Mouse (Mus musculus) E14TG2a.4 (cell line): ENCODE measurements around the gene Fam129b.
"Not testable (repeated sequence)": the region's sequence is repeated elsewhere in the genome, so short reads cannot be mapped to it uniquely, and the experiment has no call there.

Experiments
- H3K27me3 ChIP-seq: 2 replicates; pipeline ENCODE4 v1.6.1; 2014; ENCODE audit warnings: low read length, control low read depth; ENCODE audit not compliant: insufficient read depth
- H3K36me3 ChIP-seq: 2 replicates; pipeline ENCODE4 v1.6.1; 2014; ENCODE audit warnings: low read length, control low read depth; ENCODE audit not compliant: insufficient read depth
- H3K4me1 ChIP-seq: replicated peaks from 2 replicates; pipeline ENCODE4 v1.6.1; 2014; ENCODE audit warnings: low read depth, low read length, control low read depth
- H3K4me3 ChIP-seq: replicated peaks from 2 replicates; pipeline ENCODE4 v1.5.1; 2014; ENCODE audit warnings: mild to moderate bottlenecking, low read length
- H3K9me3 ChIP-seq: 2 replicates; pipeline ENCODE4 v1.6.1; 2014; ENCODE audit warnings: low read length, control low read depth
- CTCF ChIP-seq: conservative IDR thresholded peaks from 2 replicates; pipeline ENCODE4 v1.5.1; 2014; ENCODE audit warnings: low read length
- NANOG ChIP-seq: IDR thresholded peaks from 2 replicates; pipeline ENCODE4 v1.6.1; 2014; ENCODE audit warnings: borderline replicate concordance, low read length, mixed read lengths
- POU5F1 ChIP-seq: IDR thresholded peaks from 2 replicates; pipeline ENCODE4 v1.6.1; 2014; ENCODE audit warnings: low read length, borderline replicate concordance

The Fam129b gene

DNA sequence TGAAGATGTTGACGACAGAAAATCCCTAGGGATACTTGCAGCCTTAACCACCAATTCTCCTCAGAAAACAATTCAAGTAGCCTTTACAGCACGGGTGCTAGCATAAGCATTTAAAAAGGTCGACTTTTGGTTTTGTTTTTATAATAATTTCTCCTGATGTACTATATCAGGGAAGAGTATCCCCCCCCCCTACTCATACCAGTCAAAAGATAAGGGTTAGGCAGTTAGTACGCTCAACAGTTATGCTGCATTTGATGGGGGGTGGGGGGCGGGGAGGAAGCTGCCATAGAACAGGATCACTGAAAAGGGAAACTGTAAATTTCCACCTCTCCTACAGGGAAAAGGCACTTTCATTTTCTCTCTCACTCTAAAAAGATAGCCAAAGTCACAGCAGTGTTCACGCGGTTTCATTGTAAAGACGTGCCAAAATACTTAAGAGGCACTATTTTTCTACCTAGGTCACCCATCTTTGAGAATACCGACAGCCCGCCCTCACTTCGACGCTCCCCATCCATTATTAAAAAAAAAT, 30.3 kb upstream of the Fam129b start:
- TF ChIP-seq POU5F1 (no peak), CTCF (no peak), NANOG (no peak)
- Histone ChIP-seq H3K4me1 (peaks cover 35% of the 10 kb centered on the region), H3K36me3 (no peaks in the 10 kb centered on the region), H3K27me3 (peaks cover 20% of the 10 kb centered on the region), H3K9me3 (no peaks in the 10 kb centered on the region), H3K4me3 (peak overlapping the region; percentile 92)

DNA sequence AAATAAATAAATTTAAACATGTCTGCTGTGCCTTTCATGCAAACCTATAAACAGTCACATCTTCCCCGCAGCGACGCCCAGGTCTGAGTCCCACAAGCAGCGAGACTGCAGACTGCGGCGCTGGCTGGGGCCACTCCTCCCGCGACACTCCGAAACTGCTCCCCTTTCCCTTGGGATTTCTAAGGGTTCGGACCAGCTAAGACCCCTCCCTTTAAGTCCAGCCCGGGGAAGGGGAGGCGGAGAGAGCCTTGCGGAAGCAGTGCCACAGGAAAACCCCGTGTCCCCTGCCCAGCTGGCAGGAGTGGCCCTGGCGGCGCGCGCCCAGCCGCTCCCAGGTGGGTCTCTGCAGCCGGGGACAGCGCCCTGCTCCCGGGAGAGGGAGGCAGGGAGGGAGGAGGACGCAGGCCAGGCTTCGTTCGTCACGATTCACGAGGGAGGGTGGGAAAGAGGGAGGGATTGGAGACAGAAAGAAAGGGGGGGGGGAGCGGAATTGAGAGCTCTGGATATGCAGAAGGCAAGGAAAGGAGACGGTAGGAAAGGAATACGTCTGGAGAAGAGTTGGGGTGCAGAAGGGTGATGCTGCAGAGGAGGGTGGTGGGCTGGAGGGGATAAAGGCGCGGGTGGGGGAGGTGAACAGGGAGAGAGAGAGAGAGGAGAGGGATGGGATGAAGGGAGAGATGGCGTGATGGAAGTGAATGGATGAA, 29.7 kb upstream of the Fam129b start:
- TF ChIP-seq CTCF = no peak
- no peak for TF ChIP-seq POU5F1
- no peak for TF ChIP-seq NANOG
- peaks cover 25% of the 10 kb centered on the region for H3K27me3 ChIP-seq
- peaks cover 31% of the 10 kb centered on the region for H3K4me1 ChIP-seq
- no peaks in the 10 kb centered on the region for H3K9me3 ChIP-seq
- peak overlapping the region; percentile 92 for H3K4me3 ChIP-seq
- H3K36me3 ChIP-seq = no peaks in the 10 kb centered on the region

DNA sequence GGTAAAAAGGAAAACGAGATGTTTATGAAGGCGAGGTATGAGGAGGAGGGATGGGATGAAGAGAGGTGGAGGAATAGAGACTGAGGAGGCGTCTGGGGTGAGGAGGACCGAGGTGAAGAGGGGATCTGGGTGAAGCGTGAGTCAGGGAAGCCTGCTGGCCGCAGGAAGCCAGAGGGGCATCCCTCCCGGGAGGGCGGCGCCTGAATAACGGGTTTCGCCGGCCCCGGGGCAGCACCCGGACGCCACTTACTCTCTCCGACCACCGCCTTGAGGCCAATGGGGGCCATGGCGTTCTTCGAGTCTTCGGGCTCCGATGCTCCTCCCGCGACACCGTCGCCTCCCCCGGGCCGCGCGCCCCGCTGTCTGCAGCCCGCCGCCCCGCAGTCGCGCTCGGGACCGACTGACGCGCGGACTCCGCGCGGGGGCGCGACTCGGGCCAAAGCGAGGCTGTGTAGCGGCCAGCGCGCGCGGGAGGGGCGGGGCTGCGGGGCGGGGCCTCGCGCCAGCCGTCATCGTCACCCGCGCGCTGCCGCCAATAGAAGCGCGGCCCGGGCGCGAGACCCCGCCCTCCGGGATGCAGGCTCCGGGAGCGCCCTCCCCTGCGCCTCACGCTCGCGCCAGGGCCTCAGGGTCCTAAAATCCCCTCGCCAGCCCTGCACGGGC, 29.0 kb upstream of the Fam129b start, which contains the start of gene Stxbp1:
Gene Stxbp1, minus strand, starts transcription at position 441 of the 663 bp plus-strand sequence.
- H3K9me3 ChIP-seq = no peaks in the 10 kb centered on the region
- TF ChIP-seq CTCF = no peak
- TF ChIP-seq NANOG = no peak
- TF ChIP-seq POU5F1 = no peak
- peaks cover 36% of the 10 kb centered on the region for H3K4me1 ChIP-seq
- H3K27me3 ChIP-seq = peaks cover 32% of the 10 kb centered on the region
- no peaks in the 10 kb centered on the region for H3K36me3 ChIP-seq
- H3K4me3 ChIP-seq = peak within 1 kb of the TSS; percentile 92

DNA sequence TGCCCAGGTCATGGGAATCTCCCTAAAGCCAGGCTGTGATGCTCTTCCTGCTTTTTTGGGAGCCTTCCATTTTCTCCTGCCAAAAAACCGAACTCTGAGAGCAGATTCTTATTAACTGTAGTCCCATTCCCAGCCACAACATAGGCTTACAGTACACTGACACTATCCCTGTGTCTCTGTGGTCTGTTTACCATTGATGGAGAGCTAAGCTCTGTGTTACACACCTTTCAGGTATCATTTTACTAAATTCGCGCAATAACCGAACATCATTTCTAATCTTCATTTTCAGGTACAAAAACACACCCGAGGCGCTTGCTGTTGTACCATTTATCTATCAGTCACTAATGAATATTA, 28.5 kb upstream of the Fam129b start:
- Histone ChIP-seq H3K27me3 (peaks cover 33% of the 10 kb centered on the region), H3K36me3 (no peaks in the 10 kb centered on the region), H3K4me3 (peak overlapping the region; percentile 92; the same call in 1 of the 2 replicates), H3K4me1 (peaks cover 41% of the 10 kb centered on the region), H3K9me3 (no peaks in the 10 kb centered on the region)
- TF ChIP-seq NANOG (no peak), CTCF (no peak), POU5F1 (no peak)

DNA sequence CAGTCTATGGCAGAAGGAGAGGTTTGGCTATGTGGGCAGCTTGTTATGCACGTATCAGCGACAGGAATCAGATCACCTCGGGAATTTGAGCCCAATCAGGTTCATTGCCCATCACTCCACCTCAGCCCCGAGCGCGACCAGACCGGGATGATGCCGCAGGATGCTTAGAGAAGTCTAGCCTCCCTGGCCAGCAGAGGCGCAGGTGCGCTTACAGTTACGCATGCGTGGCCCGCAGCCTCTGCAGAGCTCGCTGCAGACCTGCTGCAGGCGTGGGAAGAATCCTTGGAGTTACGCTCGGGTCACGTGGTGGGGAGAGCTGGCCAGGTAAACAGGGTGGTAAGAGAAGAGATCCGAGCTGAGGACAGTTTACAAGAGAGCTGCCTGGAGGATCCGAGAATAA, 23.8 kb upstream of the Fam129b start:
- H3K27me3 ChIP-seq = peaks cover 14% of the 10 kb centered on the region
- peaks cover 45% of the 10 kb centered on the region for H3K4me1 ChIP-seq
- peak overlapping the region; percentile 53 for H3K4me3 ChIP-seq
- no peaks in the 10 kb centered on the region for H3K9me3 ChIP-seq
- no peak for TF ChIP-seq NANOG
- peak; percentile 34 for TF ChIP-seq CTCF
- no peak for TF ChIP-seq POU5F1
- peaks cover 8% of the 10 kb centered on the region for H3K36me3 ChIP-seq

DNA sequence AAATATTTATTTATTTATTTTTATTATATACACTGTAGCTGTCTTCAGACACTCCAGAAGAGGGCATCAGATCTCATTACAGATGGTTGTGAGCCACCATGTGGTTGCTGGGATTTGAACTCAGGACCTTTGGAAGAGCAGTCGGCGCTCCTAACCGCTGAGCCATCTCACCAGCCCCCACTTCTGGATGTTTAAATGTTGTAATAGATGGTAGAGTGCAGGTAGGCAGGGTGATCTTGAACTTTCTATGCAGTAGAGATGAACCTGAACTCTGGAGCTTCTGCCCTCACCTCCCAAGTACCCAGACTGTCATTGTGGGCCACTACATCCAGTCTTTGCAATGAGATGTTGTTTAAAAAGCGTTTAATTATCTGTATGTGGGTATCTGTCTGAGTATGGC, 22.2 kb upstream of the Fam129b start:
- H3K36me3 ChIP-seq, H3K9me3 ChIP-seq, H3K4me3 ChIP-seq: not testable (repeated sequence)
- Histone ChIP-seq H3K27me3 (peaks cover 14% of the 10 kb centered on the region), H3K4me1 (peaks cover 49% of the 10 kb centered on the region)

DNA sequence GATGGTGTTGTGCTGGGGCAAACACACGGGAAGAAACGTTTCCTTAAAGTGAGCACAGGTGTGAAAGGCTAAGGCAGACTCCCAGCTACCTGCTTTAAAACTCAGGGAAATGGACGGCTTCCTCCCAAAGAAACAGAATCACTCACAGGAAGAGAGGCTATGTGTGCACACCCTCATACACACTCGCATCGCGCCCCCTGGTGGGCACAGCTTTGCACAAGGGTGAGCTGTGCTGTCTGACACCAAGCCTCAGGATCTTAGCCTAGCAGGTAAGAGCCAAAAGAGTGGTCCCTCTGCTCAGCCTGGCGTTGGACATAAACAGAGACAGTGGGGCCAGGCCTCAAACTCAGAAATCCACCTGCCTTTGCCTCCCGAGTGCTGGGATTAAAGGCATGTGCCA, 21.7 kb upstream of the Fam129b start:
- no peaks in the 10 kb centered on the region for H3K9me3 ChIP-seq
- TF ChIP-seq POU5F1 (no peak), NANOG (no peak), CTCF (peak; percentile 78)
- no peak overlapping the region for H3K4me3 ChIP-seq
- peaks cover 14% of the 10 kb centered on the region for H3K27me3 ChIP-seq
- H3K36me3 ChIP-seq = peaks cover 8% of the 10 kb centered on the region
- H3K4me1 ChIP-seq = peaks cover 54% of the 10 kb centered on the region

DNA sequence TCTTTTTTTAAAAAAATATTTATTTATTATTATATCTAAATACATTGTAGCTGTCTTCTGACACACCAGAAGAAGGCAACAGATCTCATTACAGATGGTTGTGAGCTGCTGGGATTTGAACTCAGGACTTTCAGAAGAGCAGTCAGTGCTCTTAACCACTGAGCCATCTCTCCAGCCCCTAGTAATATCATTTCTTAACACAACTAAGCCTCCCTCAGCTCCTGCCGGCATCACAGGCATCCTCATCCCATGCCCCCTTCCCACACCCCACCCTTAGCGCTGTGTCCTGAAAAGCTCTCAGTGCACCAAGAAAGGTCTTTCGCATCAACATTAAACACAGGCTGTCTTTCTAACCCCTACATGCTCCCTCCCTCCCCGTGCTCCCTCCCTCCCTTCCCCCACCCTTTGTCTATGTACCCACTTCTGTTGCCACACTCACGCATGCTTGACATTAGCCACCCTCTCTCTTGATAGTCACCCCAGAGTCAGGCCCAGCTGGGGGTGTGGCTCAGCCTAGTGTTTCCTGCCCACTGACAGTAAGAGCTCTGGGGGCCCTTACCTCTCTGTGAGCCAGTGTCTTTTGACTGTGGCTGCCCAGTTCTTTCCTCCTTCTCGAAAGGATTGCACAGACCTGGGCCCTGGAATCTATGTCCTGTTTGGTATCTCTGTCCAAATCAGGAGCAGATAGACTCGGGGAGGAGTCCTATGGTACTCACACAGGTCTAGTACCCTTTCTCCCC, 20.7 kb upstream of the Fam129b start:
- peaks cover 64% of the 10 kb centered on the region for H3K4me1 ChIP-seq
- H3K36me3 ChIP-seq = peaks cover 10% of the 10 kb centered on the region
- no peak overlapping the region for H3K4me3 ChIP-seq
- H3K27me3 ChIP-seq = peaks cover 14% of the 10 kb centered on the region
- H3K9me3 ChIP-seq = no peaks in the 10 kb centered on the region
- no peak for TF ChIP-seq NANOG
